Mouse (Mus musculus): ENCODE data around the gene Best2. TPM values are rescaled to one million over a fixed set of nuclear protein-coding genes. Genes with fewer than 3 reads are reported as not detected.

Best2 gene
- polyA plus RNA-seq, 1 experiment from 2014 or later: not detected

DNA sequence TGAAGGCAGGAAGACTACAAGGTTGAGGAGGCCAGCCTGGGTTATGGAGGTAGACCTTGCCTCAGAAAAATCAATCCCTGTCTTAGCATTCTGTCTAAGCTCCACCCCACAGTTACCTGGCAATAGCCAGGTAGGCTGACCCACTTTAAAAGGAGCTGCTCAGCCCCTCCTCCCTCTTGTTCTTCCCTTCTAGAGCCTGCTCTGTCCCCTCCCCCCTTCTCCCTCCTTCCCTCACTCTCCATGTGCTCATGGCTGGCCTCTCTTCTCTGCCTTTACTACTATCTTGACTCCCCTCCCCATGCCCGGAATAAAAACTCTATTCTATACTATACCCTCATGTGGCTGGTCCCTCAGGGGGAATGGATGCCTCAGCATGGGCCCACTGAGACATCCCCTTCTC lies 19.5 kb upstream of the Best2 start:
- Histone ChIP-seq H3K27ac (no peak overlapping the region), H3K27me3 (ENCODE audit: insufficient read depth, poor library complexity, severe bottlenecking) (no peaks in the 10 kb centered on the region), H3K9me3 (no peaks in the 10 kb centered on the region), H3K4me1 (replicated peaks) (peaks cover 38% of the 10 kb centered on the region), H3K36me3 (peaks cover 54% of the 10 kb centered on the region), H3K4me3 (no peak overlapping the region)
- no peak for DNase-seq (ENCODE audit: low spot score)
- WGBS: 53% methylated on average over 1 of the region's 1 CpGs

- 88% methylated on average over 4 of the region's 4 CpGs for WGBS
Observed at GRCm38 (mm10) chr8:85032622-85033311, 18.4 kb upstream of the Best2 start.

DNA sequence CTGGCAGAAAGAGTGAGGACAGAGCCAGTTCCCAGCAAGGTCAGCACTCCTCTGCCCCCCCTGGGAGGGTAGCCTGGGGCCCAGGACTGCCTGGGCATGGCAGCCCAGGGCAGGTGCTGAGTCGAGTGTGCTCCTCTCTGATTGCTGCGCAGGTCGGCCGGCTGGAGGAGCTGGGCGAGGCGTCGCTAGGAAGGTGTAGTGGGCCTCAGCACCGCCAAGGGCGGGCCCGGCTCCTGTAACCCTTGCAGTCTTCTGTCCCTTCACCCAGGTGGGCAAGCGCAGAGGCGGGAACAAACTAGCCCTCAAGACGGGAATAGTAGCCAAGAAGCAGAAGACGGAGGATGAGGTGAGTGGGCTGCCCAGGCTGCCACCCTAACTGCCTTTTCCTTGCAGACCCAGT lies 14.9 kb upstream of the Best2 start:
- Histone ChIP-seq H3K36me3 (peaks cover 55% of the 10 kb centered on the region), H3K27ac (no peak overlapping the region), H3K4me1 (replicated peaks) (peaks cover 42% of the 10 kb centered on the region), H3K9me3 (no peaks in the 10 kb centered on the region), H3K4me3 (peak overlapping the region; percentile 99), H3K27me3 (ENCODE audit: insufficient read depth, poor library complexity, severe bottlenecking) (no peaks in the 10 kb centered on the region)
- no peak for DNase-seq (ENCODE audit: low spot score)
- WGBS: 96% methylated on average over 14 of the region's 14 CpGs

More at GRCm38 (mm10) chr8:85032622-85033311, 18.4 kb upstream of the Best2 start:
- Histone ChIP-seq H3K4me1 (replicated peaks) (peaks cover 40% of the 10 kb centered on the region), H3K27ac (no peak overlapping the region), H3K36me3 (peaks cover 55% of the 10 kb centered on the region), H3K9me3 (no peaks in the 10 kb centered on the region), H3K4me3 (no peak overlapping the region), H3K27me3 (ENCODE audit: insufficient read depth, poor library complexity, severe bottlenecking) (no peaks in the 10 kb centered on the region)
- DNase-seq (ENCODE audit: low spot score): no peak

- Histone ChIP-seq H3K36me3 (peaks cover 54% of the 10 kb centered on the region), H3K27ac (peak overlapping the region; percentile 99), H3K4me1 (replicated peaks) (peaks cover 45% of the 10 kb centered on the region), H3K4me3 (peak overlapping the region; percentile 99), H3K9me3 (no peaks in the 10 kb centered on the region), H3K27me3 (ENCODE audit: insufficient read depth, poor library complexity, severe bottlenecking) (no peaks in the 10 kb centered on the region)
- DNase-seq (ENCODE audit: low spot score): no peak
- 33% methylated on average over 2 of the region's 2 CpGs for WGBS
Observed at GRCm38 (mm10) chr8:85027922-85028321, 13.6 kb upstream of the Best2 start.

GRCm38 (mm10) chr8:85027516-85027855 lies 13.2 kb upstream of the Best2 start:
- peak overlapping the region; percentile 99 for H3K4me3 ChIP-seq
- H3K9me3 ChIP-seq: no peaks in the 10 kb centered on the region
- peaks cover 45% of the 10 kb centered on the region for H3K4me1 ChIP-seq (replicated peaks)
- no peaks in the 10 kb centered on the region for H3K27me3 ChIP-seq (ENCODE audit: insufficient read depth, poor library complexity, severe bottlenecking)
- 2% methylated on average over 13 of the region's 13 CpGs for WGBS
- H3K36me3 ChIP-seq: peaks cover 54% of the 10 kb centered on the region
- peak overlapping the region; percentile 99 for H3K27ac ChIP-seq
- DNase-seq (ENCODE audit: low spot score): no peak

GRCm38 (mm10) chr8:85026670-85027515 lies 12.6 kb upstream of the Best2 start, which contains the start of gene Trir:
Gene Trir, plus strand, starts transcription at chr8:85026823.
- WGBS: under 1% methylated on average over 75 of the region's 75 CpGs
- Histone ChIP-seq H3K27ac (peak within 1 kb of the TSS; percentile 99), H3K4me3 (peak within 1 kb of the TSS; percentile 99), H3K36me3 (peaks cover 54% of the 10 kb centered on the region), H3K9me3 (no peaks in the 10 kb centered on the region), H3K27me3 (ENCODE audit: insufficient read depth, poor library complexity, severe bottlenecking) (no peaks in the 10 kb centered on the region), H3K4me1 (replicated peaks) (peaks cover 45% of the 10 kb centered on the region)
- peak; percentile 97 for DNase-seq (ENCODE audit: low spot score)

DNA sequence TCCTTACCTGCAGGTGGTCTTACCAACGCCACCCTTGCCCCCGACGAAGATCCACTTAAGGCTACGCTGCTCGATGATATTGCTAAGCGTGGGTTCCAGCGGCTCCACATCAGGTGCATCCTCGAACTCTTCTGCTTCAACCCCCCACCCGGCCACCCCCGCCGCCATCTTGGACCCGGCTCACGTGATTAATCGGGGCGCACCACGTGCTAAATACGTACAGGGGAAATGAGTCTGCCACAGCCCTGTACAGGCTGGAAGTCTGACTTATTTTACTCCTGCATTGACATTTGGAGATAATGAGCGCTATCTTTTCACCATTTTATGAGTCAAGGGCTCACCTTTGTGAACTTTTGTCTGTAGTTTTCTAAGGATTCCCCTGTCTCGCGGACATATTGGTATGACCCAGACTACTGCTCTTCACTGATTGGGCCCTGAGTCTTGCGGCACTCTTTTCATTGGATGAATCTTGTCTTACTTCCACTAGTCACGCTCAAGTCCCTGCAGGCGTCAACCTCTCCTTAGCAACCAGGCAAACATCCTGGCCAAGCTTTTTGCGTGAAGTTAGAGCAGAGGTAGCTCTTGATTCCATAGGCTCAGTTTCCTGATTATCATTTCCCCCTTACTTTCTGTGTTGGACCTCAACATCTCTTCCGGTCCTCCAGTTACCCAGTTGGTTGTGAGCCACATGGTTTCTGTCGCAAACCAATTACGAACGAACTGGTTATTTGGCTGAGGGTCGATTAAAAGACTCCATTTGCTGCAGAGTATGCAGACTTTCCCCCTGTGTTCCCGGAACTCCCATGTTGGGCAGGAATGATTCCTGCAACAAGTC lies 11.0 kb upstream of the Best2 start, which contains the start of gene Asna1:
Gene Asna1 (minus strand): TSS at position 184 of the 835 bp plus-strand sequence.
- Histone ChIP-seq H3K27ac (peak within 1 kb of the TSS; percentile 99), H3K27me3 (ENCODE audit: insufficient read depth, poor library complexity, severe bottlenecking) (no peaks in the 10 kb centered on the region), H3K9me3 (no peaks in the 10 kb centered on the region), H3K36me3 (peaks cover 54% of the 10 kb centered on the region), H3K4me3 (peak within 1 kb of the TSS; percentile 99), H3K4me1 (replicated peaks) (peaks cover 45% of the 10 kb centered on the region)
- peak; percentile 87 for DNase-seq (ENCODE audit: low spot score)
- WGBS: 7% methylated on average over 30 of the region's 30 CpGs

- no peak for DNase-seq (ENCODE audit: low spot score)
- peaks cover 37% of the 10 kb centered on the region for H3K4me1 ChIP-seq (replicated peaks)
- H3K36me3 ChIP-seq: peaks cover 54% of the 10 kb centered on the region
- H3K27me3 ChIP-seq (ENCODE audit: insufficient read depth, poor library complexity, severe bottlenecking): no peaks in the 10 kb centered on the region
- no peaks in the 10 kb centered on the region for H3K9me3 ChIP-seq
- 87% methylated on average over 3 of the region's 3 CpGs for WGBS
- no peak overlapping the region for H3K27ac ChIP-seq
- H3K4me3 ChIP-seq: peak overlapping the region; percentile 99
Observed at GRCm38 (mm10) chr8:85023846-85024245, 9.5 kb upstream of the Best2 start.

DNA sequence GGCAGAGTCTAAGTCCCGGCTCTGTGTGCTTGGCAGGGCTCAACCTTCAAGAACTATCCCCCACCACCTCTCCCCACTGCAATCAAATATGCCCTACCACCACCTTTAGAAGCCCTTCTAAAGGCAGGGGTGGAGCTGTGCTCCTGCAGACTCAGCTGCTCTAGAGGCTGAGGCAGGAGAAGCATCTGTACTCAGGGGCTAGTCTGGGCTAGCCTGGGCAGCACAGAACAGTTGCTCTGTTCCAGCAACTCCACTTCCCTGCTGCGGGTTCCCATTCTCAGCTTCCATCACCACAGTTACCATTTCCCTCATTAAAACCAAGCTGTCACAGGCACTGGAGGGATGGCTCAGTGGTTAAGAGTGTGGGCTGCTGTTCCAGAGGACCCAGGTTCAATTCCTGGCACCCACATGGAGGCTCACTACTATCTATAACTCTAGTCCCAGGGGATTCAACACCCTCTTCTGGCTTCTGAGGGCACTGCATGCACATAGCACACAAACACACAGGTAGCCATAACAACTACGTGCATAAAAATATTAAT lies 7.3 kb upstream of the Best2 start:
- no peak for DNase-seq (ENCODE audit: low spot score)
- H3K36me3 ChIP-seq: peaks cover 75% of the 10 kb centered on the region
- no peak overlapping the region for H3K4me3 ChIP-seq
- H3K9me3 ChIP-seq: no peaks in the 10 kb centered on the region
- H3K4me1 ChIP-seq (replicated peaks): peaks cover 25% of the 10 kb centered on the region
- H3K27me3 ChIP-seq (ENCODE audit: insufficient read depth, poor library complexity, severe bottlenecking): no peaks in the 10 kb centered on the region
- whole genome bisulfite sequencing: 92% methylated on average over 3 of the region's 3 CpGs
- H3K27ac ChIP-seq: no peak overlapping the region

DNA sequence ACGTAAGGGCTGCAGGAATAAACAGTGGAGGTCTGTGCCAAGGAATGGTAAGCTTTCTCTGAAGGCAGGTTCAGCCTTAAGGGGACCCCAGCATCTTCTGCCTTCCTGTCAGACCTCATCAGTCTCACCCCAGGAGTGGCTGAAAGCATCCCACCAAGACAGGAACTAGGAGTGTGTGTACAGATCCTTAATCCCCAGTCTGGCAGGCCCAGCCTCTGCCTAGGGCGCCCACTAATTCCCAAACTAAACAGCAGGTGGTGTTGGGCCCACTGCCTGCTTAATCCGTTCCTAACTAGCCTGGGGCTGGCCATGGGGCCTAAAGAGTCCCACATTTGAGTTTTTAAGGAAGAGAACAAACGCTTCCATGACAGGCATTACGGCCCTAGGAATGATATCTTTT lies 2.9 kb upstream of the Best2 start:
- Histone ChIP-seq H3K27ac (no peak overlapping the region), H3K4me3 (no peak overlapping the region), H3K27me3 (ENCODE audit: insufficient read depth, poor library complexity, severe bottlenecking) (peaks cover 37% of the 10 kb centered on the region), H3K36me3 (peaks cover 55% of the 10 kb centered on the region), H3K4me1 (replicated peaks) (peaks cover 13% of the 10 kb centered on the region), H3K9me3 (no peaks in the 10 kb centered on the region)
- no peak for DNase-seq (ENCODE audit: low spot score)
- WGBS: 48% methylated on average over 5 of the region's 5 CpGs

- Histone ChIP-seq H3K4me3 (no peak overlapping the region), H3K36me3 (peaks cover 51% of the 10 kb centered on the region)
Observed at GRCm38 (mm10) chr8:85016724-85017123, 2.4 kb upstream of the Best2 start.

DNA sequence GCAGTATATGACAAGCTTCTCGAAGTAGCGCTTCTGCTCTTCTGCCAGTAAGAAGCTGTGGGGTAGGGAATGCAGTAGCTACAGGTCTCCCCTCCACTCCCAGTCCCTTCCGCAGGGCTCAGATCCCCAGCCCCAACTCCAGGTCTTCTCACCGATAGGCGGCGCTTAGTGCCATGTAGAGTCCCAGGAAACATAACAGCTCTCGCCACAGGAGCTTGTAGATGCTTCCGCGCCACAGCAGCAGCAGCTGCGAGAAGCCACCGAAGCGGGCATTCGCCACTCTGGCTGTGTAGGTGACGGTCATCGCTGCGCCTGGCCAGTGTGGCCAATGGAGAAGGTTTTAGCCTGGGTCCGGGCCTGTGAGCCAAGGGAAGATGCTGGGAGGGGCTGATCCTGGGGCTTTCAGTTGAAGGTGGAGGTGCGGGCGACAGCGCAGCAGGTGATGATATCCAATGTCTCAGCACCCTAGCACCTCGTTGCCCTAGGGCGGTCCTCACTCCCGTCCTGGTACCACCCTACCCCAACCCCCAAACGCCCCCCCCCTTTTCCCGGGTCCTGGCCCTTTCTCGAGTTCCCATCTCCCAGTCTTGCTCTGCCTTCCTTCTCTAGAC lies 996 bp downstream of the Best2 start:
- DNase-seq (ENCODE audit: low spot score): peak; percentile 80
- H3K9me3 ChIP-seq: no peaks in the 10 kb centered on the region
- peaks cover 17% of the 10 kb centered on the region for H3K36me3 ChIP-seq
- peak overlapping the region; percentile 49 for H3K4me3 ChIP-seq
- WGBS: 6% methylated on average over 26 of the region's 26 CpGs
- peak overlapping the region; percentile 53; the same call in 1 of the 2 replicates for H3K27ac ChIP-seq
- H3K27me3 ChIP-seq (ENCODE audit: insufficient read depth, poor library complexity, severe bottlenecking): peaks cover 70% of the 10 kb centered on the region
- H3K4me1 ChIP-seq (replicated peaks): peaks cover 18% of the 10 kb centered on the region

More at GRCm38 (mm10) chr8:85016724-85017123, 2.4 kb upstream of the Best2 start:
- Histone ChIP-seq H3K27ac (no peak overlapping the region), H3K9me3 (no peaks in the 10 kb centered on the region), H3K4me1 (replicated peaks) (peaks cover 13% of the 10 kb centered on the region), H3K27me3 (ENCODE audit: insufficient read depth, poor library complexity, severe bottlenecking) (peaks cover 42% of the 10 kb centered on the region)
- WGBS: 75% methylated on average over 10 of the region's 10 CpGs
- no peak for DNase-seq (ENCODE audit: low spot score)
